Mouse (Mus musculus): ENCODE data around the gene Trpm8. TPM values are rescaled to one million over a fixed set of nuclear protein-coding genes. Genes with fewer than 3 reads are reported as not detected.

The Trpm8 gene
- polyA plus RNA-seq, 1 experiment = not detected

GRCm38 (mm10) chr1:88301121-88302014 lies 23.9 kb downstream of the Trpm8 start:
- H3K27ac ChIP-seq (ENCODE audit: insufficient read depth, low read depth, low read length) = no peak overlapping the region
- no peaks in the 10 kb centered on the region for H3K36me3 ChIP-seq (ENCODE audit: control insufficient read depth, insufficient read depth, low read length)
- no peak for TF ChIP-seq POLR2A (IDR thresholded peaks at IDR 0.05; ENCODE audit: low read depth, low read length)
- peak; percentile 70; the same call in 1 of the 2 replicates for TF ChIP-seq CTCF (IDR thresholded peaks at IDR 0.05; ENCODE audit: extremely low read depth, insufficient read length, insufficient replicate concordance, low read depth, low read length)
- no peak overlapping the region for H3K4me3 ChIP-seq (ENCODE audit: low read depth, low read length)
- no peaks in the 10 kb centered on the region for H3K27me3 ChIP-seq (ENCODE audit: control insufficient read depth, insufficient read depth, low read length)
- WGBS = 62% methylated on average over 9 of the region's 9 CpGs
- H3K4me1 ChIP-seq (ENCODE audit: control insufficient read depth, insufficient read depth, insufficient read length, low read length) = no peaks in the 10 kb centered on the region

- no peak for TF ChIP-seq CTCF (IDR thresholded peaks at IDR 0.05; ENCODE audit: extremely low read depth, insufficient read length, insufficient replicate concordance, low read depth, low read length)
- no peak for TF ChIP-seq POLR2A (IDR thresholded peaks at IDR 0.05; ENCODE audit: low read depth, low read length)
- H3K4me1 ChIP-seq (ENCODE audit: control insufficient read depth, insufficient read depth, insufficient read length, low read length) = no peaks in the 10 kb centered on the region
- no peaks in the 10 kb centered on the region for H3K36me3 ChIP-seq (ENCODE audit: control insufficient read depth, insufficient read depth, low read length)
- WGBS = 63% methylated on average over 14 of the region's 14 CpGs
- no peak overlapping the region for H3K4me3 ChIP-seq (ENCODE audit: low read depth, low read length)
- H3K27ac ChIP-seq (ENCODE audit: insufficient read depth, low read depth, low read length) = no peak overlapping the region
- no peaks in the 10 kb centered on the region for H3K27me3 ChIP-seq (ENCODE audit: control insufficient read depth, insufficient read depth, low read length)
Measured at GRCm38 (mm10) chr1:88302057-88302740, 24.7 kb downstream of the Trpm8 start.

- H3K4me1 ChIP-seq (ENCODE audit: control insufficient read depth, insufficient read depth, insufficient read length, low read length) = no peaks in the 10 kb centered on the region
- 64% methylated on average over 6 of the region's 6 CpGs for WGBS
- no peak for TF ChIP-seq CTCF (IDR thresholded peaks at IDR 0.05; ENCODE audit: extremely low read depth, insufficient read length, insufficient replicate concordance, low read depth, low read length)
- no peak for TF ChIP-seq POLR2A (IDR thresholded peaks at IDR 0.05; ENCODE audit: low read depth, low read length)
- no peak overlapping the region for H3K4me3 ChIP-seq (ENCODE audit: low read depth, low read length)
- no peaks in the 10 kb centered on the region for H3K27me3 ChIP-seq (ENCODE audit: control insufficient read depth, insufficient read depth, low read length)
- no peaks in the 10 kb centered on the region for H3K36me3 ChIP-seq (ENCODE audit: control insufficient read depth, insufficient read depth, low read length)
- no peak overlapping the region for H3K27ac ChIP-seq (ENCODE audit: insufficient read depth, low read depth, low read length)
Measured at GRCm38 (mm10) chr1:88303762-88304161, 26.3 kb downstream of the Trpm8 start.

GRCm38 (mm10) chr1:88304261-88304985 lies 27.0 kb downstream of the Trpm8 start:
- Histone ChIP-seq H3K27ac (ENCODE audit: insufficient read depth, low read depth, low read length) (no peak overlapping the region), H3K36me3 (ENCODE audit: control insufficient read depth, insufficient read depth, low read length) (no peaks in the 10 kb centered on the region), H3K27me3 (ENCODE audit: control insufficient read depth, insufficient read depth, low read length) (no peaks in the 10 kb centered on the region), H3K4me1 (ENCODE audit: control insufficient read depth, insufficient read depth, insufficient read length, low read length) (no peaks in the 10 kb centered on the region), H3K4me3 (ENCODE audit: low read depth, low read length) (no peak overlapping the region)
- TF ChIP-seq POLR2A (IDR thresholded peaks at IDR 0.05; ENCODE audit: low read depth, low read length) (no peak), CTCF (IDR thresholded peaks at IDR 0.05; ENCODE audit: extremely low read depth, insufficient read length, insufficient replicate concordance, low read depth, low read length) (no peak)
- 58% methylated on average over 8 of the region's 8 CpGs for WGBS

GRCm38 (mm10) chr1:88305018-88305795 lies 27.7 kb downstream of the Trpm8 start:
- Histone ChIP-seq H3K27ac (ENCODE audit: insufficient read depth, low read depth, low read length) (no peak overlapping the region), H3K36me3 (ENCODE audit: control insufficient read depth, insufficient read depth, low read length) (no peaks in the 10 kb centered on the region), H3K4me3 (ENCODE audit: low read depth, low read length) (no peak overlapping the region), H3K27me3 (ENCODE audit: control insufficient read depth, insufficient read depth, low read length) (no peaks in the 10 kb centered on the region), H3K4me1 (ENCODE audit: control insufficient read depth, insufficient read depth, insufficient read length, low read length) (no peaks in the 10 kb centered on the region)
- WGBS = 35% methylated on average over 6 of the region's 6 CpGs
- TF ChIP-seq POLR2A (IDR thresholded peaks at IDR 0.05; ENCODE audit: low read depth, low read length) (no peak), CTCF (IDR thresholded peaks at IDR 0.05; ENCODE audit: extremely low read depth, insufficient read length, insufficient replicate concordance, low read depth, low read length) (no peak)

- Histone ChIP-seq H3K4me1 (ENCODE audit: control insufficient read depth, insufficient read depth, insufficient read length, low read length) (no peaks in the 10 kb centered on the region), H3K36me3 (ENCODE audit: control insufficient read depth, insufficient read depth, low read length) (no peaks in the 10 kb centered on the region), H3K27me3 (ENCODE audit: control insufficient read depth, insufficient read depth, low read length) (no peaks in the 10 kb centered on the region), H3K27ac (ENCODE audit: insufficient read depth, low read depth, low read length) (no peak overlapping the region), H3K4me3 (ENCODE audit: low read depth, low read length) (no peak overlapping the region)
- 55% methylated on average over 1 of the region's 1 CpGs for WGBS
- TF ChIP-seq CTCF (IDR thresholded peaks at IDR 0.05; ENCODE audit: extremely low read depth, insufficient read length, insufficient replicate concordance, low read depth, low read length) = peak; percentile 19; the same call in 1 of the 2 replicates
- TF ChIP-seq POLR2A (IDR thresholded peaks at IDR 0.05; ENCODE audit: low read depth, low read length) = no peak
Measured at GRCm38 (mm10) chr1:88306543-88306942, 29.1 kb downstream of the Trpm8 start.
